Mouse (Mus musculus): ENCODE data around the gene Eif2ak4. TPM values are rescaled to one million over a fixed set of nuclear protein-coding genes. Genes with fewer than 3 reads are reported as not detected.

Eif2ak4 gene
- total RNA-seq (2021) = 10 to 100 TPM; 23.1 to 26.7 TPM

DNA sequence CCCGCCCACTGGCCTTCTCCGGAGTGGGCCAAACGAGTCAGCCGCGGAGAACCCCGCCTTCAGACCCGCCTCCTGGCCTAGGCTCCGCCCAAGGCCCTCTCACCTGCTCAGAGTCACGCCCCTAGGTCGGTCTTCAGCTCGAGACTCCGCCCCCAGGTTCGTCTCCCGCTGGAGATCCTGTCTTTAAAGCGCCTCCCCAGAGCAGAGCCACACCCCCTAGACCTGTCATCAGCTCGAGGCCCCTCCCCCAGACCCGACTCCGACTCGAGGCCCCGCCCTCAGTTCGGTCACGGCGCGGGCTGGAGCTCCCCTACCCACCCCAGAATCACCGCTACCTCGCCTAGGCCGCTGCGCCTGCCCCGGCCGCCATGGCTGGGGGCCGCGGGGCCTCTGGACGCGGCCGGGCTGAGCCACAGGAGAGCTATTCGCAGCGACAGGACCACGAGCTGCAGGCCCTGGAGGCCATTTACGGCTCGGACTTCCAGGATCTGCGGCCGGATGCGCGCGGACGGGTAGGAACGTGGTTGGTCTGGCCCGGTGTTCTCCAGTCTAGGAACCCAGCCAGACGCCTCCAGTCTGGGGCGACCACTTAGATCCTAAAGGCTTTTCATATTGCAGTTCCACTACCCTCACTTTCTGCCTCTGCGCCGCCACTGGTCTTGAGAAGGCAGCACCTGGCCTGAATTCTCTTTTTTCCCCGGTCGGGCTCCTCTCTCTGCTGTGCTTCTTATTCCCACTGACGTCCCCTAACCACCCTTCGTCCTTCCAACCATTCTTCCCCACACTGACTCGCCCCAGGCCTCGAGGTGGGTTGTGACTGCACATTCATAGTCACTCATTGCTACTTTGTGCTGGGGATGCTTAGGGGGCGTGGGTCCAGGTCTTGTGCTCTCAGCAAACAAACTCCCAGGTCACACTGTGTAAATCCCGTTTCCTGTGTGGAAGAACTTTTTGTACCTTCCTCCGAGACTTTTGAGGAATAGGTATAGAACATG, at the start of gene Eif2ak4:
Gene Eif2ak4 (plus strand): TSS at position 278 of the 995 bp plus-strand sequence.
- intact Hi-C loops (cut with DNase I) = no loop called here
- DNase-seq = peak; percentile 98

DNA sequence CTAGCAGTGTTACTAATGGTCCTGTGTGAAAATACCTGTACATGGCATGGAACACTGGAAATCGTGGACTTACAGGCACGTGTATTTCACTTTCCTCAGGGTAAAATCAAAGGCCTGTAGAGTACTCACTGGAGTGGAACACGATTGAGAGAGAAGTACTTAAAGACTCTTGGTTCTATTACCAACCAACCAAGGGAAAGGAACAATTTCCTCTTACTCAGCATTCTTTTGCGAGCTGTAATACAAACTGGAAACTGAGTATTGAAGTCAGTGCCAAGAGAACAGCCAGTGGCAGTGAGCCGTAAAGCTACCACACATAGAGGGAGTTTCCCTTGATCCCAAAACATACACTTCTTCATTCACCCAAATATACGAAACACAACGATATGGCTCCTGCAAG, 47.1 kb upstream of the Eif2ak4 start:
- no peak for DNase-seq
- intact Hi-C loops (cut with DNase I) = no loop called here

DNA sequence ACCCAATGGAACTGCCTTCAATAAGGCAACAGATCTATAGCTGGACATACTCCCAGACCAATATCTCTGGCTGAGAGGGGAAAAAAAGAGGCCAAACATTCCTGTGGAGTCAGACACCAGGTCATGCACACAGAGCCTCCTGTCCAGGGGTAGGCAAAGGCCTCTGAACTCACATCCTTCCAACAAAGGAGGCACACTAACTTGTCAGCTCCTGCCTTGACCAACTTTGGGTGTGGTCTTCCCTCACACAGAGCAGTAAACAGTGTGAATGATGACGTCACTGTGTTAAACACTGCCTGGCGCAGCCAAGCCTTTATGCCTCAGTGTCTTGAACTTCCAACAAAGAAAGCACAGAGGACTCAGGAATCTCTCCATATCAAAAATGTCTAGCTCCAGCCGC, 44.5 kb upstream of the Eif2ak4 start:
- intact Hi-C loops (cut with DNase I) = no loop called here
- DNase-seq = no peak

DNA sequence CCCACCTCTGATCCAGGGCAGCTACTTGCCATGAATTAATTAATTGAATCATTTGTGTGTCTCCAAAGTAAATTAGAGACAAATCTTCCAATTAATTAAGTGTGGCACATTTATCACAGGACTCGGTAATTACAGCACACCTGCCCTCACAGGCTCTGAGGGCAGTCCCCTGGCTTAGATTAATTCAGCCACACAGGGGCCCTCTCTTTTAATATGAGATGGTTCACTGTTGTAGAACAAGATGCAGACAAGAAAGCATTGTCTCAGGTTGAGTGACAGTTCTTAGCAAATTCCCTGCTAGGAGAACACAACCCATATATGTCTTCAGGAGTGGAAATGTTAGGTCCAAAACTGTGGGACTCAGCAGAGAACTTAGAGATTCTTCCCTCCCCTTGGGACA, 42.9 kb upstream of the Eif2ak4 start:
- no peak for DNase-seq
- intact Hi-C loops (cut with DNase I) = no loop called here

DNA sequence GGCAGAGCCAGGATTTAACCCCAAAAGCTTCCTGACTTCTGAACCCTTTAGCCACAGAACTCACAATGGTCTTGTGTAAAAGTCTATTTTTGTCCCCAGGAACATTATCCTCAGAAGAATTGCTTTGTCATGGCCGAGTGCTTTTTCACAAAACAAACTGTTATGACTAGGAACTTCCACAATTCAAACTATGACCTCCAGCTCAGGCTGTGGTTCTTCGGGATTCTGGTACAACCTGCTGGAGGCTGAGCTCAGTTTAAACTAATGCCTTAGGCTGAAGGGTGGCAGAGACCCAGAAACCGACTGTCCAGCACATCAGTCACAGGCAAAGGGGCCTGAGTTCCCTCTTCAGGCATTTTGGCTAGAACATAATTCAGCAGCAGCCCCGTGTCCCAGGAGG, 34.9 kb upstream of the Eif2ak4 start:
- no peak for DNase-seq
- intact Hi-C loops (cut with DNase I) = no loop called here

DNA sequence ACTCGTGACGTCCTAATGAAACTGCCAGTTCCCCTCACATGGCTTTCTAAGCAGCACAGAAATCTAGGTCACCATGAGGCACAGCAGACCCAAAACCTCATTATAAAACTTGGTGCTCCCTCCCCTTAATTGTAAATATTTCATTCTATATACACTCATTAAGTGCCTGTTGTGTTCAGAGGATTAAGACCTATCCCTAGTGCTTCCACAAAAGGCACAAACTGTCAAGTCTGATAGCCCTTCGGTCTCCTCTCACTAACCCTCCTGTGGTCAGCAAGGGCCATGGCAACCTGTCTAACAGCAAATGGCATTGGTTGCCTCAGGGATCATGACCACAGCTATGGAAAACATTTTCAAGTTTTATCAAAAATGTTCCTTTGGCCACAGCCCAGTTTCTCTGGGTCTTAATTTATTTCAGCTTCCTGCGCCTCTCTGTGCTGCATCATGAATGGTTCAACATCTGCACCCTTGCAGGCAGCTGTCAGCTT, 34.5 kb upstream of the Eif2ak4 start:
- intact Hi-C loops (cut with DNase I) = no loop called here
- no peak for DNase-seq

DNA sequence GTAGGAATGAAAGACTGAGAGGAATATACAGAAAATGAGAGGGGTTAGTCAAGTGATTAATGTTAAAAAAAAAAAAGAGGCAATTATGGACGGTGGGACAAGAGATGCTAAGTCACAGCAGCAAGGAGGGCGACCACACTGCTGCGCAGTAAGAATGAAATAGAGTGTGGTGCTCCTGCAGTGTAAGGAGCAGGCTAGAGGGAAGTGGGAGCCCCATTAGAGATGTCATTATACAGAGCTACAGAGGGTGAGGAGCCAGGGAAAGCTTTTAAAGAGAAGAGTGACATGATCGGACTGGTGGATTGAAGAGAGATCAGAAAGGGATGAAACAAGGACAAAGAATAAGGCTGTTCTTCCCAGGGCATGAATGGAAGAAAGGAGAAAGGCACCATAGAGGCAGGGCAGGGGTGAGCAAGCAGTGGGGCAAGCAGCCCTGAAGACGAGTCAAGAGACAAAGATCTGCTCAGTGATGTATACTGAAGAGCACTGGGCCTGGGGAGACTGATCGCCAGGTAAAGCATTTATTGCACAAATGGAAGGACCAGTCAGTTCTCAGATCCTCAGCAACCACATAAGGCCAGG, 33.2 kb upstream of the Eif2ak4 start:
- no peak for DNase-seq
- intact Hi-C loops (cut with DNase I) = no loop called here

DNA sequence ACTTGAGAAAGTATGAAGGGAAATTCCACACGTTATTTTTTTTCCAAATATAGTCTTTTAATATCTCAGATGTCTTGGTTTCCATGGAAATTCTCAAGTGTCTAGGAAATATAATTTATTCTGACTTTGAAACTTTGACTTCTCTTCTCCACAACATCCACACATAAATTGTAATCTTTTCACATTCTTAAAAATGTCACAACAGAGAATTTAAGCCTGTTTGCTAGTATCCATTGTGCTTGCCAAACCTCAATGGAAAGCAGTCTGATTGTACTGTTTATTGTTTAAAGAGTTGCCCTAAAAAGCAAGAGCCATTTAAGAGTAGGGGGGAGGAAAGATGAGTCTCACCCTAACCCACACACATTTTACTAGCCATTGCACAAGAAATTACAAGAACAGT, 16.6 kb upstream of the Eif2ak4 start:
- DNase-seq = no peak
- intact Hi-C loops (cut with DNase I) = no loop called here

DNA sequence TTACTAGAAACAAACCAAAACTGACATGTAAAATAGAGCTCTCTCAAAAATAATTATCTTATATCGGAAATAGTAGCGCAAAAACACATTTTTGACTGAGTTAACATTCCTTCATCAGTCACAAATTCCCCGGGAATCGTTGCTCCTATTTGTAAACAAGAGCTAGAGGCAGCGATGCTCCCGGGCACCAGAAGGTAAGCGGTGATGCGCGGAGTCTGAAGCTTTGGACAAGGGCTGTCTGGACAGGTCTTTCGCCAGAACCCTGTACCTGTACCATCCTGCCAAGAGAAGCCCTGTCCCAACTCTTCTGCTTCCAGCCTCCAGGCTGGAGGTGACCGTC, 15.9 kb upstream of the Eif2ak4 start:
- intact Hi-C loops (cut with DNase I) = no loop called here
- no peak for DNase-seq

DNA sequence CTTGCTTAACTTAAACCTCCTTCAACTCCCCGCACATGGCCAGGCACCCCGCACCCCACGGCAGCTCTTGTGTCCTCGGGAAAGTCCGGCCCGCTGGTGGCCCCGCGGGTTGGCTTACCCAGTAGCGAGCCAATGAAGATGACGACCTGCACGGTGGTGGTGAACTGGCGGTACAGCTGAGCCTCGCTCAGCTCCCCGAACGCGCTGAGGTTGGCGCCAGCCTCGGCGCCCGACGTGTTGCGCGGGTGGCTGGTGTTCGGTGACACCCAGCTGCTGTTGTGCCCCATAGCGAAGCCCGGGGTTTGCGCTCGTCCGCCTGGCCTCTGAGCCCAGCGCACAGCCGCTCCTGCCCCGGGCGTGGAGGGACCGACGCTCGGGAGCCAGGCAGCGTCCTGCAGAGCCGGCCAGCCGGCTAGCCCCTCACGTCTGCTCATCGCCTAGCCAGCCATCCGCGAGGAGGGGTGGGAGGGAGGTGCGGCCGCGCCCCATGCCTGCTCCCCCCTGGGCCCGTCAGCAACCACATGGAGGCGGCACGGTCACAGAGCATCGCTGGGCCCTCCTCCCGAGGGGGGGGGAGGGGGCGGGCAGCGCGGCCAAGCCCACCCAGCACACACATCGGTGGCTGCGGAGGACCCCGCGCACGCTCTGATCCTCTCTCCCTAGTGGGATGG, 15.4 kb upstream of the Eif2ak4 start, which contains the start of gene Gpr176:
Gene Gpr176 (minus strand): TSS at position 519 of the 671 bp plus-strand sequence.
- peak; percentile 57 for DNase-seq
- intact Hi-C loops (cut with DNase I) = no loop called here

DNA sequence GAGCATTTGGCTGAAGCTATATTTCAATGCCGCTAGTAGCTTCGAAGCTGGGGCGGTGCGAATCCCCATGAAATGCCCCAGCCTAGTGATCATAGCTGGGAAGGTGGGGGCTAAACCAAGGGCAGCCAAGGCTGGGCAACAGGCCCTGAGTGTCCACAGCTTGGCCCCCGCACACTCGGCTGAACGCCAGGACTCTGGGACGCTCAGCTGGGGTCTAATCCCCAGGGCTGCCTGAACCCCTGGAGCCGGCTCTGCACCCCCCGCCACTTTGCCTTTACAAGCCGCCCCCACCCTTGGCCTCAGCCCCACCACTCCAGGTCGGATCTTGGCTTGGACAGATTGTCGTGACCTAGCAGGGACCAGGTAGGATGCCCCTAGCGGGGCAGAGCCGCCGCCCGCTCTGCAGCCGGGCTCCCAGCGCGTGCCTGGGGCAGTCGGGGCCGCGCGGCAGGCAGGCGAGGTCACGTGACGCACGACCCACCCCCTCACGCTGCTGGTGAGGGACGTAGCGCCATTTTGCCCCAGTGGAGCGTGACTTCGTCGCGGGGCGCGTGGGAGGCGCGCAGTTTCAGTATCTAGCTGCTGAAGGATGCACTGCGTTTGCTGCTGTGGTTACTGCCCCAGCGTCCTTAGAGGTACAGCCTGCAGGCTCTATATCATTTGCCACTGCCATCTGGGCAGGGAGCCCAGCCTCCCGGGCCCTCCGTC, 14.7 kb upstream of the Eif2ak4 start:
- intact Hi-C loops (cut with DNase I) = no loop called here
- peak; percentile 83 for DNase-seq

DNA sequence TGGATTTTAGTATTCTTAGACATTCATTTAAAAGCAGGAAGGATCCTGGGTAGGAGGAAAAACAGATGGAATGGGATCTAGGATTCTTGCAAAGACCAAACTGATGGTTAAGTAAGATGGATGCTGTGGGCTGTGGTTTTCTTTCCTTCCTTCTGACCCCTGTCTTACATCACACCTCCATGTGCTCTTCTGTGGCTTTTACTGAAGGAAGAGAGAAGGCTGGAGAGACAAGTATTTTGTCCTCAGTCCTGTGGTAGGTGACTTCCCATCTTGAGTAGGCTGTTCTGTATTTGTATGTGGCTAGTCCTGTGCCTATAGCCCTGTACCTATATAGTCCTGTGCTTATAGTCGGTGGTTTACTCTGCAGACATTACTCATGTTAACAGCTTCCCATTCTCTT, 12.9 kb upstream of the Eif2ak4 start:
- intact Hi-C loops (cut with DNase I) = no loop called here
- no peak for DNase-seq

DNA sequence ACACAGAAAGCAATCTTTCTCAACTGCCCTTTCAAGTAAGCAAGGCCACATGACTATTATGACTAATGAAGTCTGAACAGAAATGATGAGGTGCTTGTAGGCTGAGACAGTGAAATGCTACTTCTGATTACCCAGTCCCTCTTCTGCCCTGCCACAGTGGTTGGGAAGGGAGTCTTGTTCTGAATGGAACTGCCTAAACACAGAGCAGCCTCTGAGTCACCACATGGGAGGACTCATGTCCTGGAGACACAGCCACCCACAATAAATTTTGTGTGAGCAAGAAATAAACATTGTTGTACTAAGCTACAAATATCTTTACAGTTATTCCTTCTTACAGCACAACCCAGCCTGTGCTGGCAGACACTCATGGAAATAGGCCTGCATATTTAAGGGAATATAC, 12.5 kb upstream of the Eif2ak4 start:
- intact Hi-C loops (cut with DNase I) = no loop called here
- no peak for DNase-seq

DNA sequence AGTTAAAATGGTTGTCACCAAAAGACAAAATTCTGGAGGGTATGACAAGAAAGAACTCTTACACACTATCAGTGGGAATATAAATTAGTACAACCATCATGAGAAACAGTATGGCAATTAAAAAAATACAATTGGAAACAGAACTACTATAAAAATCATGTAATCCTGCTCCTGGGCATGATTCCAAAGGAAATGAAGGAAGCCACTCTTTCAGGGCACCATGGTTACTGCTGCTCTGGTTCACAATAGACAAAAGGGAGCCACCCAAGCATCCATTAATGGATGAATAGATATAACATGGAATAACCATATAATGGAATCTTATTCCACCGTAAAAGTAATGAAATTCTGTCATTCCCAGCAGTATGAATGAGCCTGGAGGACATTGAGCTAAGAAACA, 8.7 kb upstream of the Eif2ak4 start:
- no peak for DNase-seq
- intact Hi-C loops (cut with DNase I) = no loop called here

DNA sequence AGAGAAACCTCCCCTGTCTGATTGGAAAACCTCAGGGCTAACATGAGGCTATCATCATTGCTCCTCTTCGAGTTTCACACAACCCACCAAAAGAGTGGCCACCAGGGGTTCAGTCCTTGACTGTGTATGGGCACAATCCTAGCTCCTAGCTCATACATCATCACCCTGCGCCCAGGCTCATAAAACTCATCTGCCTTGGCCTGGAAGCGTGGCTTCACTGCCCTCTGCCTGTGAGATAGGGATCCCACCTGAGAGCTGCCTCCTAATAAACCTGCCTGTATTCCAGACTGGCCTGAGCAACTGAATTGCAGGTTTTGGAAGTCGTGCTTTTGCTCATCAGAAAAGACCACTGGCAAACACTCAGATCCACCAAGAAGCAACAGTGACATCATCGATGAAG, 5.0 kb upstream of the Eif2ak4 start:
- no peak for DNase-seq
- intact Hi-C loops (cut with DNase I) = no loop called here

DNA sequence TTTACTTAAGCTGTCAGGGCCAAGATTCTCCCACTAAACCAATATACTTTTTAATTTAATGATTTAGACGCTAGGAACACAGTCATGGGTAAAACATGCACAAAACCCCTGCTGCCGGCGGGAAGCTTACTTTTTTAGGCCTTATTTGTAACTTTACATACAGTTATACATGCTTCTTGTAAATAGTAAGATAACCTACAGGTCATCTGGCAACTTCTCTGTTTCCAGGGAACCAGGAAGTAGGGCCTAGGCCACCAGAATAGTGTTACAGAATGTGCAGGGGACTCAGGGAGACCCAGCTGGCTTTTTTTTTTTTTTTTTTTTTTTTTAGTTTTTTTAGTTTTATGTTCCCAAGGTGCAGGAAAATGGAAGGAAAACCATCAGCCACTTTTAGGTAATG, 1.2 kb downstream of the Eif2ak4 start:
- intact Hi-C loops (cut with DNase I) = no loop called here
- DNase-seq = no peak

DNA sequence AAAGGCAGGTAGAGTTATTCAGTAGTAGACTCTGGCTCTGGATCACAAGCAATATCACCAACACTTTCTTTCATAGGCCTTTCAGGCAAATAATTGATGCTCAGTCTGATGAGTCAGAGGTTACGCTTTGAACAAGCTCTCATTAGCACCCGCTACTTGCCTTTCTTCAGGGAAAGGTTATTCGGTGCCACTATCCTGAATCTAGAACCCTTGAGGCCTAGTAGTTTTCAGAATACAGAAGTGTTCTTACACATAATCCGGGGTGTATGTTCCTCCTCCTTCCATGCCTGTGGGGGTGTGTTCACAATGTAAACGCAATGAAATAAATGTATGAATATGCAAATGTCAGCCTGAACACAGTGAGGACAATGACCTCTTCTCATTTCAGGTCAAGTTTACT, 1.7 kb downstream of the Eif2ak4 start:
- no peak for DNase-seq
- intact Hi-C loops (cut with DNase I) = no loop called here

DNA sequence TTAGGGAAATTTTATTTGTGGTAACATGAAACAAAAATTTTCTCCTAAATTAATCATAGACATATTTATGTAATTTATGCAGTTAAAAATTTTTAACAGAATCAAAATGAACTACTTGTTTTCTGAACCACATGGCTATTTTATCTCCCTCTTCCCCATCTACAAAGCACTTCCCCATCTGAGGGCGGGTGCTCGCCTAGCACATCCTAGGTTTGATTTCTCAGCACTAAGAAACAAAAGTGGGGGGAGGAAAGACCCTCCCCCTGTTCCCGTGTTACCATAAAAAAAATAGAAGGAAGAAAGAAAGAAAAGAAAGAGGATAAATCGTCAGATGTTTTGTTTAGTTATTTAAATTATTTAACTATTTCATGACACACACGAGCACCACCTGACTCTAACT, 2.8 kb downstream of the Eif2ak4 start:
- intact Hi-C loops (cut with DNase I) = no loop called here
- DNase-seq = no peak

DNA sequence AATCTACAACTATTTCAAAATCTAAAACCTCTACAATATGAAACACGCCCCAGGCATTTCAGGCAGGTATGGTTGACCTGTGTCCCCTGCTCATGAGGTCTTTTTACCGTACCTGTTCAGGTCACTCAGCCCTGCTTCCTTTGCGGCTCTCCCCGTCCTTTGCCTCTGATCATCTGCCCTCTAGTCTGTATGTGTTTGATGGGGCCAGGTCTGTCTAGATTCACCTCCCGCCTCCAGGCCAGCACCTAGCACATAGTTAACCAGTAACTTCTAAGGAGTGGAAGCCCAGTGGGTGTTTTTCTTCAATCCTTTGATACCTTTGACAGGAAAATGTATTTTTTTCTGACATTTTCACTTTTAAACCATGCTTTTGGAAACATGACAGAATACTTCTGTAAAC, 11.3 kb downstream of the Eif2ak4 start:
- no peak for DNase-seq
- intact Hi-C loops (cut with DNase I) = no loop called here

DNA sequence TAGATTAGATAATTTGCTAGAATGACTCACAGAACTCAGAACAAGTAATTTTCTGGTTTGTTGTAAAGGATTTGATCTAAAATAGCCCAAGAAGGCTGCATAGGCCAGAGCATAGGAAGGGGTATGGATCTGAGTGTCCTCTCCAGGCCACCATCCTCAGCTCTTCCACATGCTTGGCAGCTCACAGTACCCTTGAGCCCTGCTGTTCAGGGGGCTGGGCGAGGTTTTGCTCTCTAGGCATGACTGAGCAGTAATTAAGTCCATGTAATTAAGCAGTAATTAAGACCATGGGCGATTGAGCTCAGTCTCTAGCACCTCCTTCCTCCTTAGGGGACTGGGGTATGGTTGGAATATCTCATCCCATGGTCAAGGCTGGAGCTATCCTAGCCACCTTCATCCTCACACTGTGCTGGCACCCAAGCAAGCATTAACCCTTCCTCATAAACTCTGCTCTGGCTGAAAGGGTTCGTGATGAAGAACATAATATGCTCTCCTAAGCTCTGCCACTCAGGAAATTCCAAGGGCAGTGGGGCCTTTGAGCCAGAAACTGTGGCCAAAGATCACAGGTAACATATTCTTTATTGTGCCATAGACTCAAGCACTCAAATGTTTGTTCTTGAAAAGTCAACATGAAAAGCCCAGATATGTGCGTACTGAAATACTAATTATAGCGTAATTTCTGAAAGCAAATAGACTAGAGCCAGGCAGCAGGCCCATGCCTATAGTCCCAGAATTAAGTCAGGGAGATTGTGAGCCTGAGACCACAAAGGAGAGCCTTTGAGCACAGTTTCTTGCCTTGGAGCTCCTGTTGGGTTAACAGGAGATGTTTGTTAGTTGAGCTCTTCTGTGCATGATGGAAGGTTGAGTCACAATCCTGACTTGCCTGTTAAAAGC, 13.7 kb downstream of the Eif2ak4 start:
- DNase-seq = peak; percentile 12
- intact Hi-C loops (cut with DNase I) = no loop called here
